In the genomic region with DNA sequence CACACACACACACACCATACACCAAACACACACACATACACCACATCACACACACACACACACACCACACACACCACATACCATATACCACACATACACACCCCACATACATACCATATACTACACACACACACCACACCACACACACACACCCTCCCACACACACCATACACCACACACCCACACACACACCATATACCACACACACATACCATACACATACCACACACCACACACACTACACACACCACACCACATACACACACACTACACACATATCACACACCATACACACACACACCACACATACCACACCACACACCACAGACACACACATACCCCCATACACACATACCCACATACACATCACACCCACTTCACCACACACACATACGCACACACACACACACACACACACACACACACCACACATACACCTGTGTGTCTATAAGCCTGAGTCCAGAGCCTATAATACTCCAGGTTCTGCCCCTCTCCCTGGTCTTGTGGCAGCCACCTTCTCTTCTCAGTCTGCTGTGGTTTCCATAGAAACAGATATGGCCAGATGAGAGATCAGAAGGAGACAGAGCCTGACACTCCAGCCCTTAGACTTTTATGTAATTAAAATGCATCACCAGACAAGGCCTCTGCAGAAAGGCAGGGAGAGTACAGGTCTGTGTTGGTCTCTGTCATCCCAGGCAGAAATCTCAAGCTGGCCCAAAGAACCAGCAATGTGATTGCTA, we compare ENCODE assay signal across 13 mouse cellular contexts.
DNase-seq lines count a peak whose midpoint lies in the region; ATAC-seq lines count a peak whose summit lies in the region.
"Had no signal": no experiment of that assay in that cellular context is flagged by ENCODE, and none has a peak within 500 bp of the region (broad histone marks: within the 10 kb centered on the region; RNA-seq: fewer than 3 reads in every experiment).

No protein-coding gene starts in this region.

- no peak overlapping the region for H3K9ac ChIP-seq in heart, embryonic 15.5 days
- no peak overlapping the region for H3K9ac ChIP-seq in forebrain, embryonic 14.5 days (ENCODE audit: low read length)
- H3K9ac ChIP-seq in limb, embryonic 15.5 days, result no peak overlapping the region
- H3K9ac ChIP-seq: limb, embryonic 13.5 days had no signal

- H3K27ac ChIP-seq in heart, embryonic 15.5 days, result no peak overlapping the region
- peak overlapping the region; percentile 33; the same call in 1 of the 2 replicates for H3K27ac ChIP-seq in forebrain, embryonic 14.5 days (ENCODE audit: low read depth, low read length)
- H3K27ac ChIP-seq in limb, embryonic 15.5 days, result no peak overlapping the region
- H3K27ac ChIP-seq: heart, adult 2 months; layer of hippocampus, adult 2 months; limb, embryonic 13.5 days had no signal

- peaks cover 16% of the 10 kb centered on the region for H3K4me1 ChIP-seq in heart, embryonic 15.5 days (replicated peaks)
- peaks cover 5% of the 10 kb centered on the region; the same call in 1 of the 2 replicates for H3K4me1 ChIP-seq in forebrain, embryonic 14.5 days (ENCODE audit: control insufficient read depth, insufficient read depth, low read length)
- peaks cover 10% of the 10 kb centered on the region for H3K4me1 ChIP-seq in limb, embryonic 15.5 days

- no peaks in the 10 kb centered on the region for H3K9me3 ChIP-seq in heart, embryonic 15.5 days (replicated peaks)
- H3K9me3 ChIP-seq in forebrain, embryonic 14.5 days (replicated peaks; ENCODE audit: control insufficient read depth, low read length), result no peaks in the 10 kb centered on the region
- no peaks in the 10 kb centered on the region for H3K9me3 ChIP-seq in limb, embryonic 15.5 days
- H3K9me3 ChIP-seq: G1E; limb, embryonic 13.5 days had no signal

- peak; percentile 9 for ATAC-seq in heart, embryonic 15.5 days (replicated peaks; ENCODE audit: insufficient number of reproducible peaks, insufficient read depth, low FRiP score, low read depth)
- peak; percentile 25; the same call in 1 of the 2 replicates for ATAC-seq in forebrain, embryonic 14.5 days
- ATAC-seq in limb, embryonic 15.5 days (ENCODE audit: insufficient number of reproducible peaks, low FRiP score, low TSS enrichment, low read depth), result peak; percentile 61; the same call in 1 of the 2 replicates
- ATAC-seq in megakaryocyte progenitor cell, adult 5-6 weeks (replicated peaks; ENCODE audit: poor library complexity), result no peak

- intact Hi-C loops in heart, postnatal 25 days (cut with DNase I), result loop anchor here (2.0 to 10.0 kb wide), 2 partner anchors 260 to 484 kb away; partner anchors contain the start of gene Olfr1344

- 80% methylated on average over 1 of the region's 1 CpGs for WGBS in heart, embryonic 15.5 days
- 95% methylated on average over 1 of the region's 1 CpGs for WGBS in forebrain, embryonic 14.5 days
- WGBS in limb, embryonic 15.5 days, result 92% methylated on average over 1 of the region's 1 CpGs

- no peaks in the 10 kb centered on the region for H3K36me3 ChIP-seq in heart, embryonic 15.5 days
- H3K36me3 ChIP-seq in forebrain, embryonic 14.5 days (ENCODE audit: control insufficient read depth, insufficient read depth, low read length), result no peaks in the 10 kb centered on the region
- no peaks in the 10 kb centered on the region for H3K36me3 ChIP-seq in limb, embryonic 15.5 days
- H3K36me3 ChIP-seq: G1E; limb, embryonic 13.5 days had no signal

- no peak for DNase-seq in heart, postnatal 25 days (ENCODE audit: low spot score)
- DNase-seq in MN1 (ENCODE audit: low spot score), result peak; percentile 45
- no peak for DNase-seq in forebrain, embryonic 14.5 days (ENCODE audit: low spot score)
- DNase-seq in urinary bladder, postnatal 4 days (ENCODE audit: low spot score in 2 of 2), result no peak
- no peak for DNase-seq in urinary bladder, adult 18-20 months (ENCODE audit: low spot score in 2 of 2)
- DNase-seq: heart, adult 2 months; right cerebral cortex, postnatal 4 days had no signal

- no peak overlapping the region for H3K4me2 ChIP-seq in heart, embryonic 15.5 days
- no peak overlapping the region for H3K4me2 ChIP-seq in forebrain, embryonic 14.5 days (ENCODE audit: low read length)
- H3K4me2 ChIP-seq in limb, embryonic 15.5 days, result no peak overlapping the region
- H3K4me2 ChIP-seq: limb, embryonic 13.5 days had no signal

- H3K4me3 ChIP-seq in heart, embryonic 15.5 days, result no peak overlapping the region
- H3K4me3 ChIP-seq in forebrain, embryonic 14.5 days (ENCODE audit: low read depth, low read length), result no peak overlapping the region
- no peak overlapping the region for H3K4me3 ChIP-seq in limb, embryonic 15.5 days
- H3K4me3 ChIP-seq: heart, adult 2 months; layer of hippocampus, adult 2 months; limb, embryonic 13.5 days had no signal

- no peaks in the 10 kb centered on the region for H3K27me3 ChIP-seq in heart, embryonic 15.5 days
- no peaks in the 10 kb centered on the region for H3K27me3 ChIP-seq in forebrain, embryonic 14.5 days (replicated peaks; ENCODE audit: control insufficient read depth, insufficient read depth, low read length)
- H3K27me3 ChIP-seq in limb, embryonic 15.5 days, result no peaks in the 10 kb centered on the region
- H3K27me3 ChIP-seq: limb, embryonic 13.5 days had no signal
